Mouse (Mus musculus) urinary bladder, postnatal 4 days (tissue): Measurements from ENCODE around the gene Grik2.
"Not testable (repeated sequence)": the region's sequence is repeated elsewhere in the genome, so short reads cannot be mapped to it uniquely, and the experiment has no call there.

Experiments
- DNase-seq, 2 experiments: peaks; one replicate each; pipeline ENCODE4 v3.0.0; 2021 to 2022; ENCODE audit warnings: low spot score in 2 of 2

Grik2 gene

DNA sequence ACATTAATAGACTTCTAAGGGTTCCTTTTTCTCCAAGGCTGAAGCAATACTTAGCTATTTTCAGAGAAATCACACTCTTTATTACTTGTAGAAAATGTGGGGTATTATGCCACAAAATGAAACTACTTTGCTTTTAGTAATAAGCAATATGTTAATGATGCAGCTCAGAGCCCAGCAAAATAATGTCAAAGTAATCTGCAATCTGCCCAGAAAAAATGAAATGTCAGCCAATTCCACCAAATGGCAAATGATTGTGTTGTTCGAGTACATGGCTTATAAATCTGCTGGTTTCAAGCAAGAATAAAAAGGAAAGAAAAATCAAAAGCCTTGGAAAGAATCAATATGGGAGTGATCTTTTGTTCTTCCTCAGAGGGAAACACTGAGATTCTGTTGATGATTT is 136.2 kb downstream of the Grik2 start:
- DNase-seq = no peak

DNA sequence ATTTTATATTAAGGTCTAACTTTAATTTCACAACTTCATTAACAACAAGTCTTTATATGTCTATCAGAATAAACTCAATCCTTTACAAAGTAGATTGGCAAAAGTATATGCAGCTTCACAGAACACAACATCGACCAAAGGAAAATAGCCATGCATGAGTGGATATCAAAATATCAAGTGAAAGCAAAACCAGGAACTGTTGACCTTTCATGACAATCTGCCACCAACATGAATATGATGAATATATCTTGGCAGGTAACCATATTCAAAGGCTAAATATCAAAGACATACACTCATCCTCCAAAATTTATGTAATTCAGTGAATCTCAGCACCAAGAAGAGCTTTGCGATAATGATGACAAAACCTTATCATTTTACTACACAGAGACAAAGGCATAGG is 141.4 kb downstream of the Grik2 start:
- no peak for DNase-seq

DNA sequence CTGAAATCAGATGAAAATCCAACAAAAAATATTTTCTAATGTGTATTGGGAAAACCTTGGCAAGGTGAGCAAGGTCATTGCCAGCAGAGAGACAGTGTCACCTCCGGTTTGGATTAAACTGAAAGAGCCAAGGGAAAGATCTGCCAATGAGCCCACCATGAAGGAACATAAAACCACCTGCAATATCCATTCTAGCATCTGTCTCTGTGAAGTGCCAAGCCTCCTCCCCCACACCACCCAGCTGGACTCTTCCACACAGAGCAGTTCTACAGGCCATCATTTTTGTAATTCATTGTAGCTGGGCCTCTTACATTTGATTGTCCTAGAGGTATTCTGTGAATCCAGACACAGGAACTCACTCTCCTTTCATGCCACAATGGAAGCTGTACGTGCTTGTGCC is 148.7 kb downstream of the Grik2 start:
- DNase-seq = no peak

DNA sequence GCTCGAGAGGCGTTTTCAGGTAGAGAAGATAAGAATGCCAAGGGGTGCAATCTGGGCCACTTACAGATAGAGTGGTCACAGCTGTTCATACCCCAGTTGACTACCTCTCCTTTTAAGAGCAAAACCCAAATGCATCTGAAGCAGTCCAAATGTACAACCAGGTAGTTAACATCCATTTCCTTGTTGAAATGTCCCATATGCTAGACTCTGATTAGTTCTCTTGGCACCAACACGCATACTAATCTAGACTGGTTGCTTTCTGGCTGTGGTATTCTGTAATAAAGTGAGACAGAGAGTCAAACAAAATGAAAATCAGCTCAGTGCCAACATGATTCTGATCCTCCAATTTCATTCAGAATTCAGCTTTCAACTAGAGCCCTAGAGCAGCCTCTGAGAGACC is 164.6 kb downstream of the Grik2 start:
- DNase-seq = no peak

DNA sequence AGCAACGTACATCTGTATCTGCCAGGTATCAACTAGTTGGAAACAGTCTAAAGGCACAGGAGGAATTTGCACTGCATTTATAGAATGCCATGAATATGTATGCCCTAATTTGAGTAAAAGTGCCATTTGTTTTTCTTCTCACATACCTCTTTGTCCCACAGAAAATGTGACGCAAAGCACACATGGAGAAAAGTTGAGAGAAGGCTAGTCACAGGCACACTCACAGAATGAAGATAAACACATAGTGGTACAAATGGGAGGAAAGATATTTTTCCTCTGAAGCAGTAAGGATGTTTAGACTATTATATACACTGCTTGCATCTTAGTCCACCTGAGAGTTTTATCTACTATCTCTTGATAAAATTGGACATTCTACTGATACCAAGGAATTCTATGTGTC is 190.9 kb downstream of the Grik2 start:
- DNase-seq = no peak

DNA sequence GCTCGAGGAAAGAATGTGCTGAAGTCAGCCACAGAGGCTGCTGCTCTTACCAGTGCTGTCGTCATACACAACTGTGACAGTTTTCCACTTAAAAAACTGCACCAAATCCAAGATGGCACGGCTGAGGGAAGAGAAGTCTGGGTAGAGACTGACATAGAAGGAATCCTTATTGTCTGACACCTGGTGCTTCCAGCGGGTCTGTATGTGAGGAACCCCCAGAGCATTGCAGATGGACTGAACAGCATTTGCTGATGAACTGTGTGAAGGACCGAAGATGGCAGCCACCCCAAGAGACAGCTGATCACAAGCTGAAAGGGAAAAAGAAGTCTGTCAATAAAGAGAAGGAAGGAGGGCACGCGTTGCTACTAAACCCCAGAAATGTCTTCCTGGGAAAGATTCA is 215.1 kb downstream of the Grik2 start:
- no peak for DNase-seq

DNA sequence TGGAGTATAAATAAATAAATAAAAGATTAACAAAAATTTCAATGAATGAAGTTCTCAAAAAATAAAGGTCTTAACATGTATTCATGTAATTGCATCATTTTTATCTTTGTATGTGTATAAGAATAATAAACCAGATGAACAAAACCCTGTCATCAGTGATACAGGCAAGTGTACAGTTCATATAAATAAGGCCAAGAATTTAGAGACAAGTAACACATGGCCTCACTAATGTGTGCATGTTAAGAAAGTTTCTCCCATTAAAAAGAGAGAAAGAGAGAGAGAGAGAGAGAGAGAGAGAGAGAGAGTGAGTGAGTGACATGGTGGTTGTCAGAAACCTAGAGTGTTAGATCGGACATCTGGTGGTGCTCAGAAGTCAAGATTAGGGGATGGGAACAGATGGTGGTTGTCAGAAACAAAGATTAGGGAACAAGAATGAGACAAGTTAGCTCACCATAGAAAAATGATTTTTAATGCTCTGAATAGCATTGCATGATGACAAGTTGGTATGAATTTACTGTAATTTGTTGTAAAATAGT is 228.6 kb downstream of the Grik2 start:
- no peak for DNase-seq

DNA sequence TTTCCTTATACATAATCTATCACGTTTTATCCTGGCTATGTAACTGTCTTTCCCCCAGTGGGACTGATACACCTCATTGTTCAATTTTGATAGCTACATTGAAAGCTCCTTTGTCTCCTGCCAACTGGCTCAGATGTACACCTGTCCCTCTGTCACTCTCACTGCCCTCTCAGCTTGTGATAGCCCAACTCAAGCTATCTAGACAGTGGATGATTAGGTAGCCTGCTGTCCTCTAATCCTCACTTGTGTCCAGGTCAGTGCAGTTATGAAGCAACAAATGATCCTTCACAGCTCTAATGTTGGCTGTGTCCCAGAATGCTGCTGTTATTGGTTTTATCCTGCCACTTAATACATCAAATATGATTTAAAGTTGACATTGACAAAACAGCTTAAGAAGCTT is 246.3 kb downstream of the Grik2 start:
- DNase-seq = no peak

DNA sequence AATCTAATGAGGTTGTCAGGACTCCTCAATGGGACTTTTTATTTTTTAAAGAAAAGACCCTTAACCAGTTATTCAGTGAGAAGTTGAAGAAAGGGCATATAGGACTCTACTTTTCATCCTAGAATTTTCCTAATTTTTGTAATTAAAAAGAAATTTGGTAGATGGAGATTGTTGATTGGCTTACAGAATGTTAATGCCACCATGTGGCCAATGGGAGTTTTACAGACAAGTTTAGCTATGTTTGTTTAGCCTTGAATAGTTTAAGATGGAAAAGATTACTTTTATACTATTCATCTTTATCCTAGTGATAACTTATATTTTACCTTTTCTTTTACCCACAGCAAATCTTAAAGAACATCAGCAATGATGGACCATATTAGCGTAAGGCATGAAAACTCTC is 268.8 kb downstream of the Grik2 start:
- no peak for DNase-seq

DNA sequence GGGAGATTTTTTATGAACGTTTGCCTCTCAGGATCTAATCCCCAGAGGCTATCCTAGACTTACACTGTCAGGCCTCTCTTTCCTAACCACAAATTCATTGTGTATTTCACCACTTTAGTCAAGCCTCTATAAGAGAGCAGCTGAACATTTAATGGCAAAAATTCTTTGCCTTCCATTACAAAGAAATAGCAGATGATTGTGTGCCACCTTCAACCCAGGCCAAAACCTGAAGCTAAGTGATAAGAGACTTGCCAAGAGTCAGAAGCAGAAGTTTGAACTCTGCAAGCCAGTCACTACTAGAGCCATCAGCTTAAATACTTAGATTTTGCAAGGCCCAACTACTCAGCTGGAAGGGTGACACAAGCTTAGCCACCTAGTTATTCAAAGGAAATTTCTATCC is 287.9 kb downstream of the Grik2 start:
- no peak for DNase-seq

DNA sequence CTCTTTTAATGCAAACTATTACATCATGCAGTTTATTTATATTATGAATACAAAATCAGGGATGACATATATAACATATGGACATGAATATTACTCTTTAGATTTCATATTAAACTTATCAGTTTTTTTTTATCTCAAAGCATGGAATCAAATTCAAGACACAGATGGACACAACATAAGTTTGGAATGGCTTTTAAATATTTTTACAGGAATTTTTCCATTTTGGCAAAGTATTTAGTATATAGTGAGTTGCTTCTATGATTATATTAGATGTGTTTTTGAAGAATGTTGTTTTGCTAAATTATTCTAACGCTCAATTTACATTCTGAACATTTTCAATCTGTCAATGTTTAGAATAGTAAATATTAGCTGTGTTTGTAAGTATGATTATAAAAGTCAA is 291.3 kb downstream of the Grik2 start:
- DNase-seq = no peak

DNA sequence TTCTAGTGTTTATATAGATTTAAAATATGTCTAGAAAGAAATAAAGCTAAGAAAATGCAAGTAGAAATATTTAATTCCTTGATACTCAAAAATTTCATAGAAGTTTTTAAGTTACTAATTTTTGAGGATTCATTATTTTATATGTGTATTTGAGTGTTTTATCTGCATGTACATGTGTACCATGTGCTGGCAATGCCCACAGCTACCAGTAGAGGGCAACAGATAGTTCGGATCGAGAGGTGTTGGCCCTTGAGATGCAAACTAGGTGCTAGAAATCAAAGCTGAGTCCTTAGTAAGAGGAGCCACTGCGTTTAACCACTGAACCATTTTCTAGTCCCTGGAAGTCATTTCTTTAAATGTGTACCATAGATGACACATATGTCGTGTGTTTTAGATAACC is 307.1 kb downstream of the Grik2 start:
- DNase-seq = no peak

DNA sequence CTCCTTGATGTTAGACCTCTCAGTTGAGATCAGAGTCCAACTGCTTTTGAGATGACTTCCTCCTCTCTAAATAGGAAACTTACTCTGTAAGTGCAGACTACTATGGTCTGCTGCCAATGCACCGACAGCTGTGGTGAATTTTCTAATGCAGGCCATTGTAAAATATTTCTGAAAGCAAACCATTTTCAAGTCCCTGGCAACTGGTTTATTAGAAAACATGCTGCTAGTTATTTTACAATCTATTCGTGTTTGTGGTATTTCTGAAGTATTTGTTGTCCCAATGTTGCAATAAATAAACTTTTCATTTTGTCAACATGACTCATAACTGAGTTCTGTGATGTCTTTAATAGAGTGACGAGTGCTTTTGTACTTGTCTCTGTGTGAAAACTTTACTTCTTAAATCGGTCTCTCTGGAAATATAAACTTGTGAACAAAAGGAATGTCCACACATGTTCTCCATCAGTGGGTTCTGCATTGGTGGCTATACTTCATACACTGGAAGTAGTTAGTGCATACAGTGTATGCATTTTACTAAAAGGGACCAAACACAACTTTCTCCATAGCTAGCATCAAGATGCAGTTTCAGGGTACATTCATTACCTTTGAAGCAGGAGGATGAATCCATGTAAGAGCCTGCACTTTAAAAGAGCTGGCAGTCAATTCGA is 308.3 kb downstream of the Grik2 start:
- no peak for DNase-seq

DNA sequence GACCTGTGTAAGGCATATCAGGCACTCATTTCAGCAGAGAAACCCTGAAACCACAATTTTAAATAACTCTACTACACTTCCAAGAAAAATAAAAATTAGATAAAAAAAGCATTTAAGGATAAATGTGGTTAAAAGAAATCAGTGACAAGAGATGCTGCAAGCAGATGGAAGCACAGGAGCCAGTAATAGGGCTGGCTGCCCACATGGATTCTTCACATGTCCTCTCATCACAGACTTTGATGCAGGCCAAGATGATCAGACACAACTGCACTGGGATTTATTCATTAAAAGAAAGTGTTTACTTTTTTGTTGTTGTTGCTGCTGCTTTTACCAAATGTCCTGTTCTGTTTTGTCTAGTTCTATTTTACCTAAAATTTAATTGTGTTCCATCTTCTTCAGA is 315.0 kb downstream of the Grik2 start:
- no peak for DNase-seq

DNA sequence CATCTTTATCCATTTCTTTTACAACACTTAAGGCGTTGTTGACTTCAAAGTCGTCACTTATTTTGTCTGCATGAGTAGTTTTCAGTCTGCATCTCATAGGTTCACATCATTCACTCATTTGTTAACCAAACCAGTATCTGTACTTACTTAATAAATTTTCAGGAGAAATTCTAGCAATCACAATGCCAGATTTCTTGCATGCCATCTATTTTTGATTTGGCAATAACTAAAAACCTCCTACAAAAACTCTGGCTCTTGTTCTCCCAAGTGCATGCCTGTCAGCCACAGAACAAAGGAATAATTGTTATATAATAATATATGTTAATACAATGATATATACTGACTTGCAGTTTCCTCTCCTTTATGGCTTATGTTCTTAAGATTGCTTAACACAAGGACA is 331.8 kb downstream of the Grik2 start:
- DNase-seq = no peak

DNA sequence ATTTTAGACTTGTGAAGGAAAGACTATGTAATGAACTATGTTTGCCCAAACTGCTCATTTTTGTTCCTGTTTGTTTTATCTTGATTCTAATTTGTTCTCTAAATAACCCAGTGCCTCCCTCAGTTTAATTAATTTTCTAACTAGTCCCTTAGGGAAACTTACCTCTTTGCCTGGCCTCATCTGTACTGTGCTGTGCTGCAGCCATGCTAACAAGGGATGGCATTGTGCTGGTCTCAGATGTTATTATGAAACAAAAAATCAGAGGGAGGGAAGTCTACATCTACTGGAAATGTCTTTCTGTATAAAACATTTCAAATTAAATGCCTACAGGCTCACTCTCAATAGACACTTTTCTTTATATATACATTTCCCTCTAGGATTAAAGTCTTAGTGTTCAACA is 335.0 kb downstream of the Grik2 start:
- no peak for DNase-seq

DNA sequence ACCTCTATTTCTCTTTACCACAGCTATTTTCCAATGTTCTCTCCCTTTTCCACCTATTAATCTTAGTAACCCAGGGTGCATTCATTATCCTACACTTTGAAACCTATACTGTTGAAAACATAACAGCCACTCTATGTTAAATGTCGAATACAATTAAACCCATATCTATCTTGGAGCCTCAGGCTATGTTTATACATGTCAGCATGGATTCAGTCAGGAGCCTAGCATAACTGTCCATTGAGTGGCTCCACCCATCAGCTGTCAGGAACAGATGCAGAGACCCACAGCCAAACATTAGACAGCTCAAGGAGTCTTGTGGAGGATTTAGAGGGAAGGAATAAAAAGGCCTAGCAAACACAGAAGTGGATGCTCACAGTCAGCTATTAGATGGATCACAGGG is 347.2 kb downstream of the Grik2 start:
- no peak for DNase-seq

DNA sequence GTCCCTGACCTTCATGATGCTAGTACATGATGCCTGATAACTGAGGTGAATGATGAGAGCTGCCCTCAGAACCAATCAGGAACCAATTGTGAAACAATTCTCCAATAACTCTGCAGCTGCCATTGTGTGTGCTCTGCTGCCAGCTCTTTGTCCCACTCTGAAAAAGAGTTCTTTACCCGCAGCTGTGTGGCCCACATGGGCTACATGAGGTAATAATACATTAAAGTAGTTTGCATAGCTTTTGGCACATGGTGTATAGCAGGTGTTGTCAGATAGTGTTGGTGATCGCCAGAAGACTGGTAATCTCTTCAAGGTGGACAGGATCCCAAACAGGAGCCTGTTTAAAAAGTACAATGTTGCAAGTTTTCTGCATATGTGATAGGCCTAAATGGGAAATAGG is 351.5 kb downstream of the Grik2 start:
- no peak for DNase-seq

DNA sequence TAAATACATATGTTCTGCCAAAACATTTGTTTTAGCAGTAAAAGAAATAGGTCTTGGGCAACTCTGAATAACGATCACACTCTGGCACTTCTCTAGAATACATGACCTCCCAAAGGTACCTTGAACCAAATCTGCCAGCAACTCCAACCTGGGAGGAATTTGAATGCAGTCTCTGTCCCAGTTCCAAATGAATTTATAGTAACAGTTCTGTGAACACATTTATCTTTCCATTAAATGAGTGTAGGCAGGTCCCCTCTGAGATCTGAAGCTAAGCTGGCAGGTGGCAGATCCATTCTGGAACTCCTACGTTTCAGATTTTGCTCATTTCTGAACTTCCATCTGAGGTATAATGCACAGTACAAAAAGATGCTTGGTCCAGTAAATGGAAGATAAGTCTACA is 352.3 kb downstream of the Grik2 start:
- no peak for DNase-seq

DNA sequence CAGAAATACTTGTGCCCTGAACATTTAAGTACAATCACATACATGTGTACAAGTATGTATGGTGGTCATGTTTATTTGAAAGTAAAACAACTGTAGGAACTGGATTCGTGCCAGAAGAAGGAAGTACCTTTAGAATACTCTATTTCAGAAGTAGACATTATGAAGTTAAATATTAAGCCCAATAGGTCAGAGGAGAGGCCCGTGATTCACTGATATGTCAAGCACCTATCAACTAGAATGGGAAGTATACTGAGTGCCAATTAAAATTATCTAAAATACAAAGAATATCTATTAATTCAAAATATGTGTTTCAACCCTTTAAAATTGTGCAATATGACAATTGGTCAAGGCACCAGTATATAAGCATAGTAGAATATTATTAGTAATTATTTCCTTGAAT is 355.7 kb downstream of the Grik2 start:
- DNase-seq = no peak

DNA sequence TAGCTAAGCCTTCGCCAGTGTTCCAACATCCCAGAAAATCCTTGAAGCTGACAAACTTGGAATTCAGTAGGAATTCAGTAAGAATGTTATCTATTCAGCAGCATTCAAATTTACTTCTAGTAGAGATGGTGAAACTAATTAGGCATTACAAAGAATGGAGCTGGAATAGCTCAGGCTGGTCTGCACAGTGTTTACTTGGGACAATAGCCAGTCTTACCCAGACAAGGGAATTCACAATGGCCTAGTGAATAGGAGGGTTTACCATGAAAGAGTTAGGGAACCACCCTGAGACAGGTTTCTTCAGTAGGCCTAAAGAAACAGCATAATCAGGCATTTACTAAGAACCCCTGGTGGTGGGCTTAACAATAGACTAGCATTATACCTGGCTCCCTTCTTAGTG is 371.4 kb downstream of the Grik2 start:
- DNase-seq = not testable (repeated sequence)

DNA sequence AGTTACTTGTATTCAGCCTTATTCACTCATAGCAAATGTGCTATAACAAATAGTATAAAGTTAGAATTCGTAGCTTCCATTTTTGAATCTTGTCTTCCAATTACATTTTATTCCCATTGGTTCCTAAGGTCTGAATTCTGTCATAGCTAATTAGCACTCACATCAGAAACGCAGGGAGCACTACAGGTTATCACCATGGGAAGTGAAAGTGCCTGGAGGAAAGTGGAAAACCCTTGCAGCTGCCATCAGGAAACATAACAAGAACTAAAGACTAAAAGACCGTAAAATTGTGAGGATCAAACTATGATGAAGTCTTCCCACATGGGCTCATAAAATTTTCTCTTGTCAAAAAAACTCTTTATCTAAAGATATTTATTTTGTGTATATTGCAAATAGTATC is 405.6 kb downstream of the Grik2 start:
- DNase-seq = no peak

DNA sequence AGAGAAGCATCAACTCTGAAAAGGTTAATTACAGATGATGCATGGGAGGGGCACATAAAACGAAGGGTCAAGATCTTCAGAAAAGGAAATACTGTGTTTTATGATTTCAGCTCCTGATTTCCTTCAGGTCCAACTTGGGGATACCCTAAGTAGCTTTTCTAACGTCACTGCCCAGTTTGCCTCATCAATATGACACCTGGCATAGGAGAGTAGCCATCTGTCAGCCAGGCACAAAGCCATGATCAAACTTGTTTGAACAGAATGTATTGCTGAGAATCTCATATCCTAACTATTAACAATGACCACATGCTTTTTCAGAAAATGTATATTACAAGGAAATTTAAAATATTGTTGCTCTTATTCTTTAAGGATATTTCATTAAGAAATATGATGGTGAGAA is 406.7 kb downstream of the Grik2 start:
- no peak for DNase-seq

DNA sequence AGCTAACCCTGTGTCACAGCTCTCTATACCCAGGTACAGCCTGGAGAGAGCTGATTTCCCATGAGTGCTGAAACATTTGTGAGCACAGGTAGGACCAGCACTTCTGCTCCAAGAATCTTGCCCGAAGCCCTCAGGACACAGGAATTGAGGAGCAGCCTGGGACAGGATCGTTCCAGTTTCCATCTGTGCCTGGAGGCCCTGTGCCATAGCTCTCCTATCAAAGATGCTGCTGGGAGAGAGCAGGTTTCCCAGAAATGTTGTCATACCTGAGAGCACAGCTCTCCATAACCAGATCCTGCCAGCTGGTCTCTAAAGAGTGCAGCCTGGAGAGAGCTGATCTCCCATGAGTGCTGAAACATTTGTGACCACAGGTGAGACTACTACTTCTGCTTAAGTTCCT is 420.0 kb downstream of the Grik2 start:
- DNase-seq = no peak
